Mouse (Mus musculus) cortical plate, adult 2 months (tissue): ENCODE measurements around the gene Antxr1.

Experiments used
- CTCF ChIP-seq: fragments of 200-500 bp; IDR thresholded peaks from 2 replicates; pipeline ENCODE4 v1.5.1; 2011; ENCODE audit warnings: mild to moderate bottlenecking, control low read depth, low read length; ENCODE audit not compliant: insufficient read depth; ENCODE audit errors: extremely low read depth
- POLR2A ChIP-seq: fragments of 200-500 bp; IDR thresholded peaks from 2 replicates; pipeline ENCODE4 v1.6.1; 2011; ENCODE audit warnings: mild to moderate bottlenecking, low read length, control low read depth; ENCODE audit not compliant: insufficient read depth; ENCODE audit errors: extremely low read depth

DNA sequence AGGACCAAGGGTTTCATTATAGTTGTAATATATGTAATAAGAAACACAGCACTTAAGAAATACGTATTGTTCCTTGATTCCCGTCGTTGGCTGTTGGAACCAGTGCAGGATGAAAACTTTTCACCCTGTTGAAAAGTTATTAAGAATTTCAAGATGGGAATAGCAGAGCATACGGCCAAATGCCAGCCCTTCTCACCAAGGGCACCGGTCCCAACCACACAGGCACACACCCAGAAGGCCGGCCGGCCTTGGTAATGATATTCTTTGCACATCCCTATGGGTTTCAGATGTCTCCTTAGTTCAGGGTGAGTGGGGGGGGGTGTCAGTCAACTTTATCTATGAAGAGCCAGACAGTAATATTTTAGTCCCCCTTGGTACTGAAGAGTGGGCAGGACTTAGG lies 17.0 kb downstream of the Antxr1 start:
- no peak for TF ChIP-seq CTCF
- no peak for TF ChIP-seq POLR2A
